Mouse (Mus musculus) intestine, embryonic 16.5 days (tissue): ENCODE results near the gene Tchh. TPM values are rescaled to one million over a fixed set of nuclear protein-coding genes. Genes with fewer than 3 reads are reported as not detected.
"Not testable (repeated sequence)": the region's sequence is repeated elsewhere in the genome, so short reads cannot be mapped to it uniquely, and the experiment has no call there.

Experiments
- ATAC-seq: fragments of 200-750 bp; cut with Nextera tagmentation; 2 replicates; pipeline ENCODE4 v1.8.0; 2017; ENCODE audit warnings: moderate TSS enrichment, moderate library complexity
- H3K27ac ChIP-seq: fragments of 300-500 bp; sonication (generic); 2 replicates; pipeline ENCODE4 v1.5.1; 2014; ENCODE audit warnings: mild to moderate bottlenecking, low read length
- H3K27me3 ChIP-seq: fragments of 300-500 bp; sonication (generic); replicated peaks from 2 replicates; pipeline ENCODE4 v1.6.1; 2014; ENCODE audit warnings: low read length, control low read depth, mixed read lengths; ENCODE audit not compliant: control insufficient read depth, insufficient read depth
- H3K36me3 ChIP-seq: fragments of 300-500 bp; sonication (generic); 2 replicates; pipeline ENCODE4 v1.6.1; 2014; ENCODE audit warnings: low read length, control low read depth; ENCODE audit not compliant: control insufficient read depth, insufficient read depth
- H3K4me1 ChIP-seq: fragments of 300-500 bp; sonication (generic); 2 replicates; pipeline ENCODE4 v1.6.1; 2014; ENCODE audit warnings: low read length, control low read depth, mixed read lengths; ENCODE audit not compliant: control insufficient read depth, insufficient read depth
- H3K4me2 ChIP-seq: fragments of 300-500 bp; sonication (generic); 2 replicates; pipeline ENCODE4 v1.6.1; 2014; ENCODE audit warnings: low read depth, low read length, control low read depth
- H3K4me3 ChIP-seq: fragments of 300-500 bp; sonication (generic); 2 replicates; pipeline ENCODE4 v1.5.1; 2014; ENCODE audit warnings: mild to moderate bottlenecking, low read length
- H3K9ac ChIP-seq: fragments of 300-500 bp; sonication (generic); 2 replicates; pipeline ENCODE4 v1.6.1; 2014; ENCODE audit warnings: low read depth, low read length
- H3K9me3 ChIP-seq: fragments of 300-500 bp; sonication (generic); 2 replicates; pipeline ENCODE4 v1.6.1; 2016; ENCODE audit warnings: low read length, control low read depth; ENCODE audit not compliant: control insufficient read depth
- WGBS: fragments of 180-500 bp; shearing (Covaris S2); extraction: QIAGEN DNeasy Blood & Tissue Kit; methylation state at CpG from one replicate; pipeline ENCODE4 v1.1.7; 2014; 5-methylcytosine and 5-hydroxymethylcytosine counted together
- microRNA-seq: library from miRNA; unstranded; fragments of <30 nt; microRNA quantifications from one replicate; pipeline ENCODE4, GENCODE M21; 2016
- polyA plus RNA-seq: library from polyadenylated mRNA; unstranded; fragments of >200 nt; fragmentation: Nextera tagmentation; extraction: Ambion mirVana; gene quantifications from 2 replicates; pipeline ENCODE4 v1.2.1, GENCODE M21; 2015

The Tchh gene
- polyA plus RNA-seq, 1 experiment from 2014 or later, result 1.3 TPM

- Histone ChIP-seq H3K4me1 (no peaks in the 10 kb centered on the region), H3K27me3 (no peaks in the 10 kb centered on the region), H3K9me3 (no peaks in the 10 kb centered on the region), H3K36me3 (no peaks in the 10 kb centered on the region), H3K4me3 (no peak overlapping the region), H3K4me2 (no peak overlapping the region), H3K27ac (no peak overlapping the region), H3K9ac (no peak overlapping the region)
- 89% methylated on average over 3 of the region's 3 CpGs for WGBS
- no peak for ATAC-seq
Observed at GRCm38 (mm10) chr3:93485611-93486010, 43.5 kb downstream of the Tchh start.

GRCm38 (mm10) chr3:93488541-93488940 lies 46.4 kb downstream of the Tchh start:
- ATAC-seq, result no peak
- Histone ChIP-seq H3K9ac (no peak overlapping the region), H3K4me1 (no peaks in the 10 kb centered on the region), H3K4me3 (no peak overlapping the region), H3K27me3 (no peaks in the 10 kb centered on the region), H3K27ac (no peak overlapping the region), H3K36me3 (no peaks in the 10 kb centered on the region), H3K4me2 (no peak overlapping the region), H3K9me3 (no peaks in the 10 kb centered on the region)
- 90% methylated on average over 2 of the region's 2 CpGs for whole genome bisulfite sequencing

GRCm38 (mm10) chr3:93492176-93492575 lies 50.0 kb downstream of the Tchh start:
- no peak for ATAC-seq
- no peak overlapping the region for H3K4me3 ChIP-seq
- H3K36me3 ChIP-seq, result no peaks in the 10 kb centered on the region
- H3K4me2 ChIP-seq, result no peak overlapping the region
- no peaks in the 10 kb centered on the region for H3K27me3 ChIP-seq
- no peaks in the 10 kb centered on the region for H3K9me3 ChIP-seq
- 0 out of 2 replicates have a peak, but pooled peaks cover under 1% of the 10 kb centered on the region for H3K4me1 ChIP-seq
- H3K27ac ChIP-seq, result no peak overlapping the region
- H3K9ac ChIP-seq, result no peak overlapping the region
- 75% methylated on average over 3 of the region's 3 CpGs for WGBS

GRCm38 (mm10) chr3:93493992-93494391 lies 51.9 kb downstream of the Tchh start:
- Histone ChIP-seq H3K4me1 (0 out of 2 replicates have a peak, but pooled peaks cover 4% of the 10 kb centered on the region), H3K9ac (no peak overlapping the region), H3K36me3 (no peaks in the 10 kb centered on the region), H3K27ac (no peak overlapping the region), H3K4me2 (no peak overlapping the region), H3K9me3 (no peaks in the 10 kb centered on the region), H3K4me3 (no peak overlapping the region), H3K27me3 (no peaks in the 10 kb centered on the region)
- WGBS, result under 1% methylated on average over 4 of the region's 4 CpGs
- ATAC-seq, result peak; percentile 65

GRCm38 (mm10) chr3:93494774-93495173 lies 52.6 kb downstream of the Tchh start:
- H3K4me3 ChIP-seq, H3K27me3 ChIP-seq, H3K9ac ChIP-seq, H3K4me1 ChIP-seq, H3K36me3 ChIP-seq, ATAC-seq, H3K4me2 ChIP-seq, H3K27ac ChIP-seq, H3K9me3 ChIP-seq: not testable (repeated sequence)
- WGBS, result 36% methylated on average over 5 of the region's 5 CpGs

- WGBS, result 43% methylated on average over 3 of the region's 3 CpGs
- no peak overlapping the region for H3K4me3 ChIP-seq
- peak; percentile 85 for ATAC-seq
- H3K4me1 ChIP-seq, result 0 out of 2 replicates have a peak, but pooled peaks cover 4% of the 10 kb centered on the region
- H3K4me2 ChIP-seq, result no peak overlapping the region
- H3K9ac ChIP-seq, result no peak overlapping the region
- H3K27me3 ChIP-seq, result no peaks in the 10 kb centered on the region
- no peaks in the 10 kb centered on the region for H3K9me3 ChIP-seq
- no peak overlapping the region for H3K27ac ChIP-seq
- no peaks in the 10 kb centered on the region for H3K36me3 ChIP-seq
Observed at GRCm38 (mm10) chr3:93497131-93497530, 55.0 kb downstream of the Tchh start.

Small RNAs within 50 kb of the gene (microRNA-seq; reads per million reads assigned to microRNA genes)
- gene Gm22752, result not detected

Other genes with a start within 250 kb of the Tchh start
- not detected in 2 replicates for gene Flg2, start 245.1 kb upstream of the Tchh start, polyA plus RNA-seq
- not detected in 2 replicates for gene Flg, start 168.8 kb upstream of the Tchh start, polyA plus RNA-seq
- 0.01 and 0.06 TPM in 2 replicates for gene Hrnr, start 122.6 kb upstream of the Tchh start, polyA plus RNA-seq
- gene Rptn, start 48.6 kb upstream of the Tchh start, polyA plus RNA-seq, result not detected in 2 replicates
- not detected in 2 replicates for gene Tchhl1, start 26.4 kb downstream of the Tchh start, polyA plus RNA-seq
- gene S100a11, start 78.2 kb downstream of the Tchh start, polyA plus RNA-seq, result 711 and 730 TPM in 2 replicates
- gene S100a10, start 112.8 kb downstream of the Tchh start, polyA plus RNA-seq, result 722 and 728 TPM in 2 replicates
- not detected in 2 replicates for gene Tdpoz2, start 210.4 kb downstream of the Tchh start, polyA plus RNA-seq
- not detected in 2 replicates for gene Tdpoz1, start 234.0 kb downstream of the Tchh start, polyA plus RNA-seq